Mouse (Mus musculus): ENCODE results near the gene Ss18l1. TPM values are rescaled to one million over a fixed set of nuclear protein-coding genes. Genes with fewer than 3 reads are reported as not detected.

The Ss18l1 gene
- polyA plus RNA-seq, 1 experiment from 2014 or later = 30.2 TPM

GRCm38 (mm10) chr2:180071671-180072070, 29.4 kb downstream of the Ss18l1 start:
- Histone ChIP-seq H3K36me3 (peaks cover 26% of the 10 kb centered on the region), H3K27ac (replicated peaks) (no peak overlapping the region), H3K4me1 (peaks cover 11% of the 10 kb centered on the region), H3K27me3 (no peaks in the 10 kb centered on the region), H3K9ac (replicated peaks) (no peak overlapping the region), H3K4me2 (replicated peaks) (no peak overlapping the region), H3K4me3 (no peak overlapping the region), H3K9me3 (no peaks in the 10 kb centered on the region)
- ATAC-seq (ENCODE audit: low FRiP score, low read depth) = no peak
- 83% methylated on average over 2 of the region's 2 CpGs for WGBS

GRCm38 (mm10) chr2:180072886-180073285, 30.6 kb downstream of the Ss18l1 start:
- H3K27me3 ChIP-seq = no peaks in the 10 kb centered on the region
- H3K4me2 ChIP-seq (replicated peaks) = no peak overlapping the region
- H3K9me3 ChIP-seq = no peaks in the 10 kb centered on the region
- H3K9ac ChIP-seq (replicated peaks) = no peak overlapping the region
- H3K4me1 ChIP-seq = peaks cover 11% of the 10 kb centered on the region
- no peak for ATAC-seq (ENCODE audit: low FRiP score, low read depth)
- 91% methylated on average over 7 of the region's 7 CpGs for WGBS
- H3K36me3 ChIP-seq = peaks cover 25% of the 10 kb centered on the region
- no peak overlapping the region for H3K4me3 ChIP-seq
- H3K27ac ChIP-seq (replicated peaks) = no peak overlapping the region

DNA sequence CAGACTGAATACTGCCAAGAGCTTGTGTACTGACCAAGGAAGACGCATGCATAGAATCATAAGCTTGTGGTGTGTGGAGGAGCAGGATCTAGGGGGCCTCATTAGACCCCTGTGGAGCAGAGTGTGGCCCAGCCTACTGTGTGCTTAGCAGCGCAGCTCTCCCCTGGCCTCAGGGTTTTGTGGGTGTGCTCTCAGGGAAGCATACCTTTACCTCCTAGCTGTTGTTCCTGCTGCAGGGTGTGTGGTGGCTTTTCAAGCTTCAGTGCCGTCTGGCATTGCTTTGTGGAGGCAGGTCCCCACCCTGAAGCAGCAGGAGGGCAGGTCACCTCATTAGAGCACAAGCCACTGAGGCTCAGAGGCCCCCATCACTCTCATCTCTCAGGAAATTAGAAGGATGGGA, 35.3 kb downstream of the Ss18l1 start:
- Histone ChIP-seq H3K4me3 (no peak overlapping the region), H3K4me2 (replicated peaks) (no peak overlapping the region), H3K27me3 (no peaks in the 10 kb centered on the region), H3K27ac (replicated peaks) (no peak overlapping the region), H3K36me3 (peaks cover 48% of the 10 kb centered on the region), H3K9ac (replicated peaks) (no peak overlapping the region), H3K4me1 (no peaks in the 10 kb centered on the region), H3K9me3 (no peaks in the 10 kb centered on the region)
- 71% methylated on average over 3 of the region's 3 CpGs for WGBS
- ATAC-seq (ENCODE audit: low FRiP score, low read depth) = no peak

- no peak overlapping the region for H3K9ac ChIP-seq (replicated peaks)
- H3K27ac ChIP-seq (replicated peaks) = no peak overlapping the region
- H3K4me3 ChIP-seq = no peak overlapping the region
- no peaks in the 10 kb centered on the region for H3K27me3 ChIP-seq
- WGBS = 96% methylated on average over 8 of the region's 8 CpGs
- ATAC-seq (ENCODE audit: low FRiP score, low read depth) = no peak
- peaks cover 69% of the 10 kb centered on the region for H3K36me3 ChIP-seq
- H3K9me3 ChIP-seq = no peaks in the 10 kb centered on the region
- no peak overlapping the region for H3K4me2 ChIP-seq (replicated peaks)
- no peaks in the 10 kb centered on the region for H3K4me1 ChIP-seq
These were observed 38.4 kb downstream of the Ss18l1 start for GRCm38 (mm10) chr2:180080680-180081079.

DNA sequence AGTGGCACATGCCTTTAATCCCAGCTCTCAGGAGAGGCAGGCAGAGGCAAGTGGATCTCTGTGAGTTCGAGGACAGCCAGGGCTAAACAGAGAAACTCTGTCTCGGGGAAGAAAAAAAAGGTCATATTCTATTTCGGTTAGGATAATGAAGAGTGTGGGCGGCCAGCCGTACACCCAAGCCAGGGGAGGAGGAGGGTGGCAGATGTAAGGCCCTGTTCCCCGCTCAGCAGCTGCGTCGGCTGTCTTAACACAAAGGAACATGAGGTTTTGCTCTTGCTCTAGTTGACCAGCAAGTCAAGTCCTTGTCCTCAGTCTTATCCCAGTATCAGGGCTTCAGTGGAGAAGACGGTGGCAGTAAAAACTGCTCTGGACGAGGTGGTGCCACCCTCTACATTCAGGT, 40.8 kb downstream of the Ss18l1 start:
- Histone ChIP-seq H3K9ac (replicated peaks) (no peak overlapping the region), H3K27me3 (no peaks in the 10 kb centered on the region), H3K4me2 (replicated peaks) (no peak overlapping the region), H3K9me3 (no peaks in the 10 kb centered on the region), H3K36me3 (peaks cover 68% of the 10 kb centered on the region), H3K4me3 (no peak overlapping the region), H3K27ac (replicated peaks) (no peak overlapping the region), H3K4me1 (peaks cover 6% of the 10 kb centered on the region; the same call in 1 of the 2 replicates)
- 95% methylated on average over 10 of the region's 10 CpGs for WGBS
- ATAC-seq (ENCODE audit: low FRiP score, low read depth) = no peak

DNA sequence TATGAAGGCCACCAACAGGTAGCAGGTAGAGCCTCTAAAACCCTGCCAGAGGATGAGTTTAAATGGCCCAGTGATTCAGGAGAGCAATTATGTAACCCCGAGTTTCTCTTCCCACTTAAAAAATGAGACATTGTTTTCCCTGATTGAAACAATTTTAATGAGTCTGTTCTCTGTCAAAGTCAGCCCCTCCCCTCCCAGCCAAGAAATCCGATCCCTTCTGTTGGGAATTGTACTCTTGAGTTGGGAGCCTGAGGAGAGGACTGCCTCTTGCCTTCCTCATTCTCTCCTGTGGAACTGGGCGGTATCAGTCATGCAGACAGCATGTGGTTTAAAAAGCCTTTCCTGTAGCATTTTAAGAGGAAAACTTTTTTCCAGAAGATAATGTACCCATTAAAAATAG, 42.3 kb downstream of the Ss18l1 start:
- Histone ChIP-seq H3K27ac (replicated peaks) (no peak overlapping the region), H3K9me3 (no peaks in the 10 kb centered on the region), H3K9ac (replicated peaks) (no peak overlapping the region), H3K4me2 (replicated peaks) (no peak overlapping the region), H3K4me1 (peaks cover 6% of the 10 kb centered on the region; the same call in 1 of the 2 replicates), H3K4me3 (no peak overlapping the region), H3K27me3 (no peaks in the 10 kb centered on the region), H3K36me3 (peaks cover 59% of the 10 kb centered on the region)
- no peak for ATAC-seq (ENCODE audit: low FRiP score, low read depth)
- 47% methylated on average over 3 of the region's 3 CpGs for WGBS

DNA sequence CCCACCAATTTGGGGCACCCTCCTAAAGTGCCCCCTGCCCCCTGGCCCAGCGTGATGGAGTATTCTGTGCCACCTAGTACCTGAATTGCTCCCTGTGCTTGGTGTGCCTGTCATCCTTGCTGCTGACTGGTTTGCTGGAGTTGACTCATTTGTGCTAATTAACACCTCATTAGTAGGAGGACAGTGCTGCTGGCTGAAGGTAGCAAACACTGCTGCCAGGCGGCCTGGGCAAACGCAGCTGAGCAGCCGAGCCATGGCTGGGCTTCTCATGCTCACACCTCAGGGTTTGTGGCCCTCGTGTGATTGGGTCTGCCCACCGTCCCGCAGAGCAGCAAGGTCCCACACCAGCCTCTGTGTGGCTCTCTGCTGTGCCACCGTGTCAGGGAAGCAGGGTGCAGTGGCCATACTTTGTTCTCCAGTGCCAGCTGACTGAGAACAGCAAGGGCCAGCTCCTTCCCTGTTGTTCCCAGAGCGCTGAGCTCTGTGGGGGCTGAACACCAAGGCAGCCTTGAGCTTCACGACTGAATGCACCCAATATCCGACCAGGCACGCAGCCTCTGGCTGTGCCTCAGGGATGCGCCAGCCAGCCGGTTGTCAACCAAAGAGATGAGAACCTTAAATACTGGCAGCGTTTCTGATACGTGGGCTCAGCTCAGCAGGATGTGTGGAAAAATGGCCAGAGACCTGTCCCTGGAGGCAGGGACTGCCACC, 43.8 kb downstream of the Ss18l1 start:
- Histone ChIP-seq H3K36me3 (peaks cover 49% of the 10 kb centered on the region), H3K4me2 (replicated peaks) (no peak overlapping the region), H3K9ac (replicated peaks) (no peak overlapping the region), H3K4me1 (peaks cover 6% of the 10 kb centered on the region; the same call in 1 of the 2 replicates), H3K9me3 (no peaks in the 10 kb centered on the region), H3K27me3 (no peaks in the 10 kb centered on the region), H3K27ac (replicated peaks) (no peak overlapping the region), H3K4me3 (no peak overlapping the region)
- WGBS = 82% methylated on average over 16 of the region's 16 CpGs
- no peak for ATAC-seq (ENCODE audit: low FRiP score, low read depth)

DNA sequence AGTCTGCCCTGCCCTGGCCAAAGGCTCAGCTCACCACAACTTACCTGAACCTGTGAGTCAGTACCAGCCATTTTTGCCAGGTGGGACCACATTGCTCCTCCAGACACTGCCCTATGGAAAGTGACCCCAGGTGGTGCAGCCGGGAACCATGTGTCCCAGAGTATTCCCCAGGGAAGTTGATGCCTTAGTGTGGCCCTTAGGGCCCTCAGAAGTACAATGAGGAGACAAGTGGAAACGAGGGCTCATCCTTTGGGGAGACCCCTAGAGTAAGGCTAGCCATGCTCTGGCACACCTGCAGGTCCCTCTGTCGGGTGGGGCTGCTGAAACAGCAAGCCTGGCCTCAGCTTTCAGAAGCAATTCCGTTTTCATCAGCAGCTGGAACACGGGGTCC, 44.3 kb downstream of the Ss18l1 start:
- 88% methylated on average over 5 of the region's 5 CpGs for WGBS
- no peak overlapping the region for H3K4me2 ChIP-seq (replicated peaks)
- no peaks in the 10 kb centered on the region for H3K27me3 ChIP-seq
- no peaks in the 10 kb centered on the region for H3K9me3 ChIP-seq
- H3K9ac ChIP-seq (replicated peaks) = no peak overlapping the region
- no peak for ATAC-seq (ENCODE audit: low FRiP score, low read depth)
- H3K36me3 ChIP-seq = peaks cover 43% of the 10 kb centered on the region
- H3K4me3 ChIP-seq = no peak overlapping the region
- H3K4me1 ChIP-seq = peaks cover 6% of the 10 kb centered on the region; the same call in 1 of the 2 replicates
- H3K27ac ChIP-seq (replicated peaks) = no peak overlapping the region

DNA sequence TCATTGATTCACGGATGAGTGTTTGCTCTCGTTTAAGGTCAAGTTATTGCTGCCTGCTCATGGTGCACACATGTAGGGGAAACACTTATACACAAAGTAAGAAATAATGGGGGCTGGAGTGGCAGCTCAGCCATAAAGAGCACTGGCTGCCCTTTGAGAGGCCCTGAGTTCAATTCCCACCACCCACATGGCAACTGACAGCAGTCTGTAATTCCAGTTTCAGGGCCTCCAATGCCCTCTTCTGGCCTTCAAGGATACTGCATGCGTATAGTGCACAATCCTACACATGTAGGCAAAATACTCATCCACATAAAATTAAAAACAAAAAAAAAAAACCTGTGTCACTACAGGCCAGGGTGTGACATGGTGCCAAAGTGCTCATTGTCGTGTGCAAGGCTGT, 45.2 kb downstream of the Ss18l1 start:
- Histone ChIP-seq H3K4me1 (peaks cover 6% of the 10 kb centered on the region; the same call in 1 of the 2 replicates), H3K27me3 (no peaks in the 10 kb centered on the region), H3K9me3 (no peaks in the 10 kb centered on the region), H3K36me3 (peaks cover 35% of the 10 kb centered on the region), H3K4me2 (replicated peaks) (no peak overlapping the region), H3K27ac (replicated peaks) (no peak overlapping the region), H3K9ac (replicated peaks) (no peak overlapping the region), H3K4me3 (no peak overlapping the region)
- no peak for ATAC-seq (ENCODE audit: low FRiP score, low read depth)
- 92% methylated on average over 4 of the region's 4 CpGs for WGBS

DNA sequence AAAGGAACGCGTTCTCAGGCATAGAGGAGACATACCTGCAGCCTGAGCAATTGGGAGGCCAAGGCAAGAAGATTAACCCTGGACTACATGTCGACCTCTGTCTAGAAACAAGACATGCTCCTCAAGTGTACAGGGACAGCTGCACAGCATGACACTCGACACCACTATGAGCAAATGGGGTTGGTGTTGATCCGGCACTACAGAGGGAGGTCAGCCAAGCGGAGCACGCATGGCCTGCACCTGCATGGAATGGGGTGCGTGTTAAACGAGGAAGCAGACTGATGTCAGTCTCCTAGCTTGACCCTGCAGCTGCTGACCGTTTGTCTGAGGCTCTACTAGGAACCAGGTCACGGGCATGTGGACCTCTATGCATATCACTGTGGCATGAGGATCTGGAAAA, 48.0 kb downstream of the Ss18l1 start:
- 0 out of 2 replicates have a peak, but pooled peaks cover under 1% of the 10 kb centered on the region for H3K27me3 ChIP-seq
- no peak overlapping the region for H3K4me2 ChIP-seq (replicated peaks)
- no peak overlapping the region for H3K4me3 ChIP-seq
- no peak for ATAC-seq (ENCODE audit: low FRiP score, low read depth)
- WGBS = 71% methylated on average over 11 of the region's 11 CpGs
- H3K9me3 ChIP-seq = no peaks in the 10 kb centered on the region
- peaks cover 12% of the 10 kb centered on the region for H3K36me3 ChIP-seq
- H3K27ac ChIP-seq (replicated peaks) = no peak overlapping the region
- peaks cover 7% of the 10 kb centered on the region; the same call in 1 of the 2 replicates for H3K4me1 ChIP-seq
- H3K9ac ChIP-seq (replicated peaks) = no peak overlapping the region

DNA sequence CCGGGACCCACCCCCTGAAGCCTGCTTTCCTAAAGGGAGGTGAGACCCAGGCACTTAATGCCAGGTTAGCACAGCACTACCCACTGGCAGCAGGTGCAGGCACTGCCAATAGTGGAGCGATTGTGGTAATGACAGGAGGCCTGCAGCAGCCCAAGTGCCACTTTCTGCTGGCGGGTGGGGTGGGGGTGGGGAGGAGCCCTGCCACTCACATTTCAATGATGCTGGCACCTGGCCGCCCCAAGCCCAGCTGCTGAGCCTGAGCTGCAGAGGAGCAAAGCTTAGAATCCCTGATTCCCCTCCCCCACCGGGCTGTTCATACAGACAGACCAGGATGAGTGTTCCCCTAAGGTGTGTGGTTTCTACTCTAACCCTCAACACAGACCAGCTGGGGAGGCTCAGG, 53.4 kb downstream of the Ss18l1 start:
- peak; percentile 32; the same call in 1 of the 2 replicates for ATAC-seq (ENCODE audit: low FRiP score, low read depth)
- Histone ChIP-seq H3K4me2 (replicated peaks) (no peak overlapping the region), H3K27ac (replicated peaks) (no peak overlapping the region), H3K36me3 (no peaks in the 10 kb centered on the region), H3K9me3 (no peaks in the 10 kb centered on the region), H3K9ac (replicated peaks) (no peak overlapping the region), H3K4me1 (peaks cover 19% of the 10 kb centered on the region), H3K4me3 (no peak overlapping the region), H3K27me3 (peaks cover 46% of the 10 kb centered on the region)
- 27% methylated on average over 5 of the region's 5 CpGs for WGBS

GRCm38 (mm10) chr2:180097585-180097984, 55.3 kb downstream of the Ss18l1 start:
- peaks cover 65% of the 10 kb centered on the region for H3K27me3 ChIP-seq
- no peak overlapping the region for H3K4me3 ChIP-seq
- H3K9ac ChIP-seq (replicated peaks) = no peak overlapping the region; the same call in 1 of the 2 replicates
- 54% methylated on average over 3 of the region's 3 CpGs for WGBS
- ATAC-seq (ENCODE audit: low FRiP score, low read depth) = no peak
- H3K9me3 ChIP-seq = no peaks in the 10 kb centered on the region
- H3K36me3 ChIP-seq = no peaks in the 10 kb centered on the region
- peaks cover 22% of the 10 kb centered on the region for H3K4me1 ChIP-seq
- H3K27ac ChIP-seq (replicated peaks) = no peak overlapping the region; the same call in 1 of the 2 replicates
- no peak overlapping the region for H3K4me2 ChIP-seq (replicated peaks)
